Mouse (Mus musculus) forebrain, embryonic 14.5 days (tissue): ENCODE data around the gene Trim7. TPM values are rescaled to one million over a fixed set of nuclear protein-coding genes. Genes with fewer than 3 reads are reported as not detected.
"Not testable (repeated sequence)": the region's sequence is repeated elsewhere in the genome, so short reads cannot be mapped to it uniquely, and the experiment has no call there.

Source experiments
- ATAC-seq: fragments of 200-750 bp; cut with Nextera tagmentation; 2 replicates; pipeline ENCODE4 v1.8.0; 2017; ENCODE audit warnings: mild to moderate bottlenecking, moderate library complexity
- DNase-seq: peaks from one replicate; pipeline ENCODE4 v3.0.0-alpha.2; 2015; ENCODE audit warnings: low spot score
- H3K27ac ChIP-seq: fragments of 300-500 bp; sonication (generic); 2 replicates; pipeline ENCODE4 v1.5.1; 2014; ENCODE audit warnings: low read depth, mild to moderate bottlenecking, control low read depth, low read length, moderate library complexity
- H3K27me3 ChIP-seq: fragments of 300-500 bp; sonication (generic); replicated peaks from 2 replicates; pipeline ENCODE4 v1.6.1; 2014; ENCODE audit warnings: low read length, control low read depth, mixed read lengths; ENCODE audit not compliant: control insufficient read depth, insufficient read depth
- H3K36me3 ChIP-seq: fragments of 300-500 bp; sonication (generic); 2 replicates; pipeline ENCODE4 v1.6.1; 2014; ENCODE audit warnings: low read length, control low read depth; ENCODE audit not compliant: control insufficient read depth, insufficient read depth
- H3K4me1 ChIP-seq: fragments of 300-500 bp; sonication (generic); 2 replicates; pipeline ENCODE4 v1.6.1; 2014; ENCODE audit warnings: antibody characterized with exemption, low read length, control low read depth; ENCODE audit not compliant: control insufficient read depth, insufficient read depth
- H3K4me2 ChIP-seq: fragments of 300-500 bp; sonication (generic); 2 replicates; pipeline ENCODE4 v1.6.1; 2014; ENCODE audit warnings: mild to moderate bottlenecking, control low read depth, low read length
- H3K4me3 ChIP-seq: fragments of 300-500 bp; sonication (generic); 2 replicates; pipeline ENCODE4 v1.5.1; 2014; ENCODE audit warnings: low read depth, low read length, control low read depth
- H3K9ac ChIP-seq: fragments of 300-500 bp; sonication (generic); 2 replicates; pipeline ENCODE4 v1.6.1; 2014; ENCODE audit warnings: mild to moderate bottlenecking, low read length, control low read depth, moderate library complexity
- H3K9me3 ChIP-seq: fragments of 300-500 bp; sonication (generic); replicated peaks from 2 replicates; pipeline ENCODE4 v1.6.1; 2016; ENCODE audit warnings: low read length, control low read depth, mixed read lengths; ENCODE audit not compliant: control insufficient read depth
- WGBS: fragments of 180-500 bp; shearing (Covaris S2); extraction: QIAGEN DNeasy Blood & Tissue Kit; methylation state at CpG from one replicate; pipeline ENCODE4 v1.1.7; 2014; 5-methylcytosine and 5-hydroxymethylcytosine counted together
- polyA plus RNA-seq: library from polyadenylated mRNA; unstranded; fragments of >200 nt; fragmentation: Nextera tagmentation; extraction: Ambion mirVana; gene quantifications from 2 replicates; pipeline ENCODE4 v1.2.1, GENCODE M21; 2014

The Trim7 gene
- polyA plus RNA-seq, 1 experiment from 2014 or later: 0.61 TPM

- ATAC-seq (peak; percentile 64; the same call in 1 of the 2 replicates), DNase-seq (peak; percentile 88)
- 15% methylated on average over 20 of the region's 20 CpGs for WGBS
- Histone ChIP-seq H3K36me3 (no peaks in the 10 kb centered on the region), H3K4me3 (0 out of 2 replicates have a peak overlapping the region, but pooled peaks have one; percentile 7), H3K4me2 (peak overlapping the region; percentile 38; the same call in 1 of the 2 replicates), H3K9me3 (no peaks in the 10 kb centered on the region), H3K27me3 (no peaks in the 10 kb centered on the region), H3K9ac (peak overlapping the region; percentile 35; the same call in 1 of the 2 replicates), H3K4me1 (peaks cover 3% of the 10 kb centered on the region; the same call in 1 of the 2 replicates), H3K27ac (no peak overlapping the region)
Measured at GRCm38 (mm10) chr11:48789973-48790823, 35.7 kb upstream of the Trim7 start.

DNA sequence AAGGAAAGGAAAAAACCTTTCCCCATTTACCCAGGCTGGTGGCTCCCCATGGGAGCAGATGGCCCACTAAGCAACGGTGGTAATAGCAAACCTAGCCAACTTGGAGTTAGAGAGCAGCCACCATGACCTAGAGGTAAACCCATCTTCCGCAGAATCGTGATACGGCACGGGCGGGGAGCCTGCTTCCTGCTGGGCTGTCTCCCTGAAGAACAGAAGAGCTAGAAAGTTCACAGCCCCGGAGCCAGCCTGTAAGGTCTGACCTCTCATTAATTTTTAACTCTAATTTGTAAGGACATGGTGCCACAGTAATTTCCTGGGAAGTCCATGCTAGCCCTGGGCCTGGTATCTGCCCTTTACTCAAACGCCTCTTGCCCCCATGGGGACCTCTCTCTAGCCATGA lies 35.0 kb upstream of the Trim7 start:
- Histone ChIP-seq H3K36me3 (no peaks in the 10 kb centered on the region), H3K4me1 (peaks cover 3% of the 10 kb centered on the region; the same call in 1 of the 2 replicates), H3K27ac (no peak overlapping the region), H3K9me3 (no peaks in the 10 kb centered on the region), H3K27me3 (no peaks in the 10 kb centered on the region), H3K9ac (no peak overlapping the region), H3K4me2 (no peak overlapping the region), H3K4me3 (no peak overlapping the region)
- WGBS: 78% methylated on average over 8 of the region's 8 CpGs
- DNase-seq (no peak), ATAC-seq (no peak)

DNA sequence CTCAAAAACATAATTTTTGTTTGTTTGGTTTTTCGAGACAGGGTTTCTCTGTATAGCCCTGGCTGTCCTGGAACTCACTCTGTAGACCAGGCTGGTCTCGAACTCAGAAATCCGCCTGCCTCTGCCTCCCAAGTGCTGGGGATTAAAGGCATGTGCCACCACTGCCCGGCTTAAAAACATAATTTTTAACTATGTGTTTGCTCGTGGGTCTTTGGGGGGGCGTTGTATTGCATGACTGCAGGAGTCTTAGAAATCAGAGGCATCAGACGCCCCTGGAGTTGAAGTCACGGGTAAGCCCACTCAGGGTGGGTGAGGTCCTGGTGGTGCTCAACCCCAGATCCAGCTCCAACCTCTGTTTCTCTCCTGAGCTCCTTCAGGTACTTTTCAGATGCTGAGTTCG lies 34.0 kb upstream of the Trim7 start:
- H3K27ac ChIP-seq, H3K27me3 ChIP-seq, H3K9me3 ChIP-seq, ATAC-seq, H3K4me2 ChIP-seq, H3K4me3 ChIP-seq, H3K36me3 ChIP-seq, H3K4me1 ChIP-seq, DNase-seq, H3K9ac ChIP-seq: not testable (repeated sequence)
- WGBS: 85% methylated on average over 9 of the region's 9 CpGs

DNA sequence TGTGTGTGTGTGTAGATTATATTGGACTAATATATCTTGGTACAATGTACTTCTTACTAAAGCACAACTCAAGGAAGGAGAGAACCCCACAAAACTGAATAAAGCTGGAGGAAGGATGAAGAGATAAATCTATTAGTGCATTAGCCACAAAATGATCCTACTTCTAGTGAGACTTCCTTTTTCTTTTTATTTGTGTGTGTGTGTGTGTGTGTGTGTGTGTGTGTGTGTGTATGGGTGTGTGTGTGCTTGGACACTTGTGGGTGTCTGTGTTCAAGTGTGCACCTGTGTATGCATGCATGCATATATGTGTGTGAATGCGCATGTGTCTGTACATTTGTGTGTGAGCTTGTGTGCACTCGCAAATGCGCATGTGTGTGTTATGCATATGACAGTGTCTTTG lies 32.8 kb upstream of the Trim7 start:
- WGBS: 98% methylated on average over 3 of the region's 3 CpGs
- ATAC-seq (no peak), DNase-seq (no peak)
- Histone ChIP-seq H3K36me3 (no peaks in the 10 kb centered on the region), H3K4me1 (peaks cover 3% of the 10 kb centered on the region; the same call in 1 of the 2 replicates), H3K27me3 (no peaks in the 10 kb centered on the region), H3K9ac (no peak overlapping the region), H3K4me3 (no peak overlapping the region), H3K27ac (no peak overlapping the region), H3K4me2 (no peak overlapping the region), H3K9me3 (no peaks in the 10 kb centered on the region)

GRCm38 (mm10) chr11:48795221-48795620 lies 30.7 kb upstream of the Trim7 start:
- ATAC-seq (no peak), DNase-seq (no peak)
- Histone ChIP-seq H3K4me3 (no peak overlapping the region), H3K27ac (no peak overlapping the region), H3K4me1 (peaks cover 10% of the 10 kb centered on the region), H3K4me2 (no peak overlapping the region), H3K9me3 (no peaks in the 10 kb centered on the region), H3K9ac (no peak overlapping the region), H3K27me3 (no peaks in the 10 kb centered on the region), H3K36me3 (no peaks in the 10 kb centered on the region)
- 92% methylated on average over 7 of the region's 7 CpGs for WGBS

DNA sequence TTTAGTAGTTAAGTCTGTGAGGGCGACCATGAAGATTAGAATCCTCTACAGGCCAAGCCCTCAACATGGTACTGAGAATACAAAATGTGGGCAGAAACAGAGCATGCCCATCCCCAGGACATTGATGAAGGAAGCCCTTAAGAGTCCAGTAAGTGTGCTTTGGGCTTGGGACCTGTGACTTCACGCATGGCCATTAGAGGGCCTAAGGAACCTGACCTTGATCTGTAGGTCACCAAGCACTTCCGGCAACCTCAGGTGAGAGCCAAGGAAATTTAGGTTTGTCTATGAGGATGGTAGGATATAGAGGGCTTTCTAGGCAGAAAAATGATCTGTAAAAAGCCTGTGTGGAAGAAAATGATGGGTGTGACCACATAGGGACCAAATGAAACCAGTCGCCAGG lies 29.6 kb upstream of the Trim7 start:
- 84% methylated on average over 4 of the region's 4 CpGs for WGBS
- no peaks in the 10 kb centered on the region for H3K9me3 ChIP-seq
- no peak for ATAC-seq

GRCm38 (mm10) chr11:48797287-48797686 lies 28.7 kb upstream of the Trim7 start:
- WGBS: 89% methylated on average over 5 of the region's 5 CpGs
- Histone ChIP-seq H3K4me1 (peaks cover 19% of the 10 kb centered on the region), H3K27me3 (no peaks in the 10 kb centered on the region), H3K27ac (no peak overlapping the region), H3K4me3 (no peak overlapping the region), H3K9ac (no peak overlapping the region), H3K9me3 (no peaks in the 10 kb centered on the region), H3K36me3 (peaks cover 12% of the 10 kb centered on the region), H3K4me2 (no peak overlapping the region)
- ATAC-seq (no peak), DNase-seq (no peak)

More for the DNA sequence above, 29.6 kb upstream of the Trim7 start:
- no peak overlapping the region for H3K4me3 ChIP-seq
- no peaks in the 10 kb centered on the region for H3K27me3 ChIP-seq
- no peak overlapping the region for H3K9ac ChIP-seq
- H3K4me1 ChIP-seq: peaks cover 11% of the 10 kb centered on the region
- H3K36me3 ChIP-seq: 0 out of 2 replicates have a peak, but pooled peaks cover 2% of the 10 kb centered on the region
- no peak overlapping the region for H3K27ac ChIP-seq
- no peak for DNase-seq
- no peak overlapping the region for H3K4me2 ChIP-seq

DNA sequence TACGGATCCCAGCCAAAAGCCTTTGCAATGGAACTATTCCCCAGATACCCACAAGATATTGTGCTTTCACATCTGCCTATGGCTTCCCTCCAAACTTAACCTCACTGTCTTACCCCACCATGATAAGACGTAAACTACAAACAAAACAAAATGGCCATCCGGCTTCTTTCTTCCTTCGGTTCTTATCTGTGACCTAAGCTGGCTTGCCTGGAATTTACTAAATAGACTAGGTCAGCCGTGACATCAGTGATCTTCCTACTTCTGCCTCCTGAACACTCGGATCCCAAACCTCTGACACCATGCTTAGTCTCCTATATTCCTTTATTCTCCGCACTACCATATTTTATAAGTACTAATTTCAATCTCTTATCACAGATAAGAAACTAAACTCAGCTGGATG lies 27.6 kb upstream of the Trim7 start:
- ATAC-seq: no peak
- H3K4me3 ChIP-seq: no peak overlapping the region
- WGBS: 86% methylated on average over 7 of the region's 7 CpGs

More for the DNA sequence above, 27.6 kb upstream of the Trim7 start:
- Histone ChIP-seq H3K9ac (no peak overlapping the region), H3K36me3 (peaks cover 22% of the 10 kb centered on the region), H3K4me2 (peak overlapping the region; percentile 90; the same call in 1 of the 2 replicates), H3K27ac (no peak overlapping the region), H3K27me3 (no peaks in the 10 kb centered on the region), H3K9me3 (no peaks in the 10 kb centered on the region), H3K4me1 (peaks cover 19% of the 10 kb centered on the region)
- DNase-seq: no peak
